8 mouse cellular contexts compared by ENCODE assay signal in genomic region chr4:81178782-81179135, GRCm38 (mm10).
DNase-seq lines count a peak whose midpoint lies in the region; ATAC-seq and TF ChIP-seq lines count a peak whose summit lies in the region.

No protein-coding gene starts in this region.

- no peak overlapping the region for H3ac ChIP-seq in myocyte (ENCODE audit: control insufficient read depth, insufficient read length)

- no peak overlapping the region for H3K4me2 ChIP-seq in liver, embryonic 12.5 days
- H3K4me2 ChIP-seq in embryonic facial prominence, embryonic 15.5 days (replicated peaks) = no peak overlapping the region
- H3K4me2 ChIP-seq in heart, embryonic 11.5 days = peak overlapping the region; percentile 18; the same call in 1 of the 2 replicates
- no peak overlapping the region for H3K4me2 ChIP-seq in kidney, embryonic 15.5 days
- H3K4me2 ChIP-seq in limb, embryonic 14.5 days (replicated peaks; ENCODE audit: low read depth, low read length, severe bottlenecking) = no peak overlapping the region
- peak overlapping the region; percentile 51 for H3K4me2 ChIP-seq in myocyte (ENCODE audit: low read depth)
- H3K4me2 ChIP-seq in stomach, postnatal 0 days (replicated peaks; ENCODE audit: low read depth) = no peak overlapping the region

- no peaks in the 10 kb centered on the region for H3K36me3 ChIP-seq in liver, embryonic 12.5 days
- no peaks in the 10 kb centered on the region for H3K36me3 ChIP-seq in embryonic facial prominence, embryonic 15.5 days
- H3K36me3 ChIP-seq in heart, embryonic 11.5 days (ENCODE audit: control insufficient read depth, insufficient read depth, low read length) = no peaks in the 10 kb centered on the region
- H3K36me3 ChIP-seq in kidney, embryonic 15.5 days = no peaks in the 10 kb centered on the region
- no peaks in the 10 kb centered on the region for H3K36me3 ChIP-seq in limb, embryonic 14.5 days (ENCODE audit: control insufficient read depth, insufficient read depth, low read length)
- H3K36me3 ChIP-seq in myocyte (ENCODE audit: control insufficient read depth, insufficient read depth) = no peaks in the 10 kb centered on the region
- H3K36me3 ChIP-seq in stomach, postnatal 0 days (ENCODE audit: control insufficient read depth, insufficient read depth, low read length) = no peaks in the 10 kb centered on the region

- no peak overlapping the region for H3K9ac ChIP-seq in liver, embryonic 12.5 days
- no peak overlapping the region for H3K9ac ChIP-seq in embryonic facial prominence, embryonic 15.5 days
- no peak overlapping the region for H3K9ac ChIP-seq in heart, embryonic 11.5 days (ENCODE audit: low read depth, low read length)
- no peak overlapping the region for H3K9ac ChIP-seq in kidney, embryonic 15.5 days
- no peak overlapping the region for H3K9ac ChIP-seq in limb, embryonic 14.5 days (ENCODE audit: low read depth, low read length, severe bottlenecking)
- H3K9ac ChIP-seq in stomach, postnatal 0 days (ENCODE audit: low read length) = no peak overlapping the region

- no peaks in the 10 kb centered on the region for H3K27me3 ChIP-seq in liver, embryonic 12.5 days (replicated peaks)
- H3K27me3 ChIP-seq in embryonic facial prominence, embryonic 15.5 days = no peaks in the 10 kb centered on the region
- no peaks in the 10 kb centered on the region for H3K27me3 ChIP-seq in heart, embryonic 11.5 days (ENCODE audit: control insufficient read depth, insufficient read depth, low read length)
- H3K27me3 ChIP-seq in kidney, embryonic 15.5 days = no peaks in the 10 kb centered on the region
- no peaks in the 10 kb centered on the region for H3K27me3 ChIP-seq in limb, embryonic 14.5 days (ENCODE audit: control insufficient read depth, insufficient read depth, low read length)
- no peaks in the 10 kb centered on the region for H3K27me3 ChIP-seq in myocyte (ENCODE audit: control insufficient read depth, insufficient read depth, insufficient read length)
- no peaks in the 10 kb centered on the region for H3K27me3 ChIP-seq in stomach, postnatal 0 days (ENCODE audit: control insufficient read depth, insufficient read depth, low read length)

- H3K4me3 ChIP-seq in liver, embryonic 12.5 days = no peak overlapping the region
- H3K4me3 ChIP-seq in embryonic facial prominence, embryonic 15.5 days (replicated peaks) = no peak overlapping the region
- no peak overlapping the region for H3K4me3 ChIP-seq in heart, embryonic 11.5 days (ENCODE audit: low read depth, low read length)
- H3K4me3 ChIP-seq in kidney, embryonic 15.5 days (replicated peaks) = no peak overlapping the region
- H3K4me3 ChIP-seq in limb, embryonic 14.5 days (replicated peaks; ENCODE audit: low read length) = no peak overlapping the region
- no peak overlapping the region for H3K4me3 ChIP-seq in myocyte
- H3K4me3 ChIP-seq in stomach, postnatal 0 days (ENCODE audit: low read depth, low read length) = no peak overlapping the region

- H3K79me2 ChIP-seq in myocyte (ENCODE audit: control insufficient read depth, insufficient read depth) = no peaks in the 10 kb centered on the region

- DNase-seq in liver = peak; percentile 75
- peak; percentile 86 for DNase-seq in limb, embryonic 14.5 days (ENCODE audit: low spot score)
- peak; percentile 86 for DNase-seq in stomach, postnatal 0 days (ENCODE audit: low spot score)

- no peak for TF ChIP-seq EP300 in stomach, postnatal 0 days (optimal IDR thresholded peaks at IDR 0.05)

- H3K9me3 ChIP-seq in liver, embryonic 12.5 days (replicated peaks) = no peaks in the 10 kb centered on the region
- no peaks in the 10 kb centered on the region for H3K9me3 ChIP-seq in embryonic facial prominence, embryonic 15.5 days (replicated peaks)
- H3K9me3 ChIP-seq in heart, embryonic 11.5 days (replicated peaks; ENCODE audit: control insufficient read depth, low read length) = no peaks in the 10 kb centered on the region
- no peaks in the 10 kb centered on the region for H3K9me3 ChIP-seq in kidney, embryonic 15.5 days (replicated peaks)
- no peaks in the 10 kb centered on the region for H3K9me3 ChIP-seq in limb, embryonic 14.5 days (ENCODE audit: control insufficient read depth, low read length)
- H3K9me3 ChIP-seq in stomach, postnatal 0 days (ENCODE audit: control insufficient read depth, low read length) = no peaks in the 10 kb centered on the region

- TF ChIP-seq POLR2A in limb, embryonic 14.5 days (IDR thresholded peaks at IDR 0.05; ENCODE audit: borderline replicate concordance, extremely low read depth, insufficient read depth, insufficient read length) = no peak
- TF ChIP-seq POLR2A in myocyte (IDR thresholded peaks at IDR 0.05; ENCODE audit: insufficient read length, low read depth) = no peak

- 2% methylated on average over 12 of the region's 12 CpGs for WGBS in liver, embryonic 12.5 days (ENCODE audit: insufficient replicate concordance)
- 0% methylated on average over 12 of the region's 12 CpGs for WGBS in embryonic facial prominence, embryonic 15.5 days
- under 1% methylated on average over 12 of the region's 12 CpGs for WGBS in heart, embryonic 11.5 days (ENCODE audit: insufficient replicate concordance)
- 0% methylated on average over 12 of the region's 12 CpGs for WGBS in kidney, embryonic 15.5 days
- WGBS in limb, embryonic 14.5 days = 0% methylated on average over 12 of the region's 12 CpGs
- under 1% methylated on average over 12 of the region's 12 CpGs for WGBS in stomach, postnatal 0 days

- ATAC-seq in liver, embryonic 12.5 days = no peak
- ATAC-seq in embryonic facial prominence, embryonic 15.5 days (ENCODE audit: insufficient number of reproducible peaks, low FRiP score, low TSS enrichment, low read depth) = peak; percentile 90
- ATAC-seq in heart, embryonic 11.5 days (replicated peaks; ENCODE audit: insufficient number of reproducible peaks, low FRiP score, low TSS enrichment) = peak; percentile 69
- ATAC-seq in kidney, embryonic 15.5 days (replicated peaks; ENCODE audit: low FRiP score) = peak; percentile 94
- peak; percentile 83 for ATAC-seq in limb, embryonic 14.5 days (ENCODE audit: low FRiP score, low read depth)
- peak; percentile 82 for ATAC-seq in stomach, postnatal 0 days (ENCODE audit: low FRiP score, low TSS enrichment)

- peak; percentile 99 for TF ChIP-seq CTCF in stomach, postnatal 0 days (IDR thresholded peaks at IDR 0.05; ENCODE audit: low read depth)

- no peak overlapping the region for H3K27ac ChIP-seq in liver, embryonic 12.5 days
- no peak overlapping the region for H3K27ac ChIP-seq in embryonic facial prominence, embryonic 15.5 days (replicated peaks)
- no peak overlapping the region for H3K27ac ChIP-seq in heart, embryonic 11.5 days (ENCODE audit: low read depth, low read length)
- H3K27ac ChIP-seq in kidney, embryonic 15.5 days = peak overlapping the region; percentile 72
- H3K27ac ChIP-seq in limb, embryonic 14.5 days (replicated peaks; ENCODE audit: low read depth, low read length) = 0 out of 2 replicates have a peak overlapping the region, but pooled peaks have one; percentile 52
- H3K27ac ChIP-seq in stomach, postnatal 0 days (replicated peaks) = no peak overlapping the region

- H3K4me1 ChIP-seq in liver, embryonic 12.5 days = no peaks in the 10 kb centered on the region
- no peaks in the 10 kb centered on the region for H3K4me1 ChIP-seq in embryonic facial prominence, embryonic 15.5 days
- H3K4me1 ChIP-seq in heart, embryonic 11.5 days (ENCODE audit: control insufficient read depth, insufficient read depth, low read length) = no peaks in the 10 kb centered on the region
- peaks cover 19% of the 10 kb centered on the region for H3K4me1 ChIP-seq in kidney, embryonic 15.5 days
- H3K4me1 ChIP-seq in limb, embryonic 14.5 days (ENCODE audit: control insufficient read depth, insufficient read depth, low read length) = no peaks in the 10 kb centered on the region; the same call in 1 of the 2 replicates
- H3K4me1 ChIP-seq in stomach, postnatal 0 days (replicated peaks; ENCODE audit: control insufficient read depth, insufficient read depth) = no peaks in the 10 kb centered on the region

TF ChIP-seq in myocyte, 11 proteins besides CTCF, POLR2A, EP300 and RAD21:
- TF ChIP-seq POLR2AphosphoS2 (IDR thresholded peaks at IDR 0.05; ENCODE audit: insufficient read length, low read depth) (no peak), MYOG (IDR thresholded peaks at IDR 0.05; ENCODE audit: control insufficient read depth in 1 of 3, insufficient read depth in 1 of 3, insufficient read length in 2 of 3, low read depth in 2 of 3) (no peak), TCF3 (IDR thresholded peaks at IDR 0.05; ENCODE audit: insufficient read length, low read depth) (no peak), REST (IDR thresholded peaks at IDR 0.05; ENCODE audit: insufficient read depth, insufficient read length) (no peak), E2F4 (IDR thresholded peaks at IDR 0.05; ENCODE audit: insufficient read depth) (no peak), TCF12 (IDR thresholded peaks at IDR 0.05; ENCODE audit: insufficient read depth, poor library complexity, severe bottlenecking) (no peak), USF1 (IDR thresholded peaks at IDR 0.05; ENCODE audit: low read depth) (no peak), SRF (IDR thresholded peaks at IDR 0.05; ENCODE audit: control insufficient read depth, insufficient read length, low read depth) (no peak), MYOD1 (IDR thresholded peaks at IDR 0.05; ENCODE audit: control insufficient read depth in 1 of 3, insufficient read length in 2 of 3, low read depth in 2 of 3) (no peak), MAX (IDR thresholded peaks at IDR 0.05; ENCODE audit: low read depth) (no peak), CEBPB (IDR thresholded peaks at IDR 0.05; ENCODE audit: insufficient read depth, poor library complexity, severe bottlenecking) (no peak)

Comparison
In these comparisons a context has a peak if more than half of its experiments do, and no peak if none do; other contexts are left out.
1. H3K27ac ChIP-seq: peak in kidney, embryonic 15.5 days (single experiment) and limb, embryonic 14.5 days (single experiment); none in liver, embryonic 12.5 days (single experiment), embryonic facial prominence, embryonic 15.5 days (single experiment), heart, embryonic 11.5 days (single experiment) and stomach, postnatal 0 days (single experiment).
2. H3K4me2 ChIP-seq: peak in heart, embryonic 11.5 days (single experiment) and myocyte (single experiment); none in liver, embryonic 12.5 days (single experiment), embryonic facial prominence, embryonic 15.5 days (single experiment), kidney, embryonic 15.5 days (single experiment), limb, embryonic 14.5 days (single experiment) and stomach, postnatal 0 days (single experiment).
3. Peak in every context shown above with its lines, with median percentiles within 50 percentile points of each other: DNase-seq.